Mouse (Mus musculus) gastrocnemius, adult 8-10 months (tissue): ENCODE measurements at regions not wholly inside any gene's neighbourhood (a gene's known extent, or its start where the extent isn't known, plus 50 kb on each side); places are given as distances from the start of the nearest gene placed in this dataset.

Source experiments
- DNase-seq, 2 experiments: peaks; one replicate each; pipeline ENCODE4 v3.0.0; 2022; ENCODE audit warnings: low spot score in 2 of 2

DNA sequence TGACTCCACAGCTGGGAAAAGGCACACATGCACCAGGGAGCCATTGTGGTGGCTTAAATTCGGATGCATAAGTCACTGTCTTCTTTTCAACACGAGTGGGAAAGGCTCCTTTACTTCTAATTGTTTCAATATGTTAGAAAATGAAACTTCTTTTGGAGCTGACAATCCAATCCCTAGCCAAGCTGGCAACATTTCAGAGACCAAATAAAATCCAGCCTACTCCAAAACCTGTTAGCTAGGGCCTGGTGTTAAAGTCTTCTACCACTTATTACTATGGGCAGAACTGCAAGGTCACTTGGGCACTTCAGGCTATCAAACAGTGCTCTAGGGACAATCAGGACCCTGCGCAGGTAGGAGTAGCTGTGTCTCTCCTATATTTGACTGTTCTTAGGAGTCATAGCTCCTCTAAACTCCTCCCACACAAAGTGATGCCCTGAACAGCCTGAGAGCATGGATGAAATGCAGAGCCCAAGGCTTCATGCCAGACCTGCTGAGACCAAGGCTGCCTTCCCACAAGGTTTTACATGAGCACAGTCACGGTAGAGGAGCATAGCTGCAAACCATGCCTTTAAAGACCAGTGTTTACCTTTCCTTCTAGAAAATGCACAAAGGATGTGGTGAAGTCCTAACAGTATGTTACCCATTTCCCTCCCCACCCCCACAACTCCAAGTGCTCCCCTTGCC lies 67.4 kb upstream of the Spdye4c start:
- peak in 1 of 2 experiments; percentile 15 for DNase-seq

DNA sequence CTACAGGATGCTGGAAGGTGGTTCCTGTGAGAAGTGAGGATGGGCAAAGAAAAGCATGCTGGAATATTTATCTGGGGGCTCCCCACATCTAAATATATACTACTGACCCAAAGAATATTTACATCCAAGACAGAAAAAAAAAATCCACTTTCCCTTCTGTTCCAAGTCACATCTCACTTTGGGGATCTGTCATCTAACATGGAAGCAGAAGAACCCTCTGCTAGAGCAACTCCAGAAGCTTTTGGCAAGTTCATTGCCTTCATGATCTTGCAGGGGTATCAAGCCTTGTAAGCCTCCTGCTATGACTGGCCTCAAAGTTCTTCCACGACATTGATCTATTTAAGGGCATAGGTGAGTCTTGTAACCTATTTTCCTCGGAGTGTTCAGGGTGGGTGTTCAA lies 64.9 kb upstream of the Spdye4c start:
- no peak for DNase-seq

DNA sequence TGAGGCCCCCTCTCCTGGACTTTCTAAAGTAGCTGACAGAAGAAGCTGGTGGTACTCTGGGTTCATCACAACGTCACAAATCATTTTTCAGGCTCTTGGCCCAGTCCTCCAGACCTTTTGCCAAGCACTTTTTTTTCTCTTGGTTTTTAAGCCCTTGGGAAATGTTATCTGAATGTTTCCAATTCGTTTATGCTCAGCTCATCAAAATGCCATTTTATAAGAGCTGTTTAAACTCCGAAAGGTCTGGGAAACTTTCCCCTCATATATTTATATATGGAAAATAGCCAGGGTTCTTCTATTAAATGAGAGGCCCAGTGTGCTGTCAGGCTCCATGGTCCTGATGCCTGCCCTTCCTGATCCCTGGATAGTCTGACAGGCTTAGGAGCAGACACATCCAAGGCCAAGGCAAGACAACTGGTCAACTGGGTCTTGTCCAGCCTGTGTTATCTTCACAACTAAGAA lies 64.1 kb upstream of the Spdye4c start:
- DNase-seq, result no peak

DNA sequence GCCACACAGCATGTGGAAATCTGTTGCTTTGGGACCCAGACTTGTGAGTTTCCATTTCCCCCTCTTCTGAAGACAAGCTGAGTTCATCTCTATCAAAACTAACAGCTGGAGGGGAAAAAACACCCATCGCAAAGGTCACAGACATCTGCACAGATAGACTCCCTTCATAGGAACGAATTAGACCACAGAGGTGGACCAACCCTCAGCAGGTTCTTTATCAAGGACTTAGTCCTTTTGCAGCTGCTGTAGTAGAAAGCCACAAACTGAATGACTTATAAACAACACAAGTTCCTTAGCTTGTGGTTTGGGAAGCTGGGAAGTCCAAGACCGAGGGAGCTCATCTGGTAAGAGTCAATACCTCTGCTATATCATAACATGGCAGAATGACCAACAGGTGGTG lies 54.7 kb upstream of the Spdye4c start:
- DNase-seq, result no peak

DNA sequence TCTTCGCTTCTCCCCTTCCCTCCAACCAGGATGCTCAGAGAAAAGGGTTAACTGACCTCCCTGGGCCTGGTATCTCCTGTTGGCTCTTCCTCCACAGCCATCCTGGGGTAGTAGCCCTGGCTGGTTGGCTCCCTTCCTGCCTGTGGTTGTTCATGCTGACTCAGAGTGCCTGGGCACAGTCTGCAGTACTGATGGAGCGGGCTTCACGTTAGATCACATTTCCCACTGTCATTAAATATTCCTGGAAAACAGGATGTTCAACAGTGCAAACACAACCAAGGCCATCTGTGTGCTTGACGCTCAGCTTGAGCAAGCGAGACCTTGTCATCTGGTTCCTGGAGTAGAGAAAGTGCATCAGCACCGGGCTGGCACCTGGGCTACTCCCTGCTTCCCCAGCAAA lies 53.6 kb upstream of the Spdye4c start:
- no peak for DNase-seq

DNA sequence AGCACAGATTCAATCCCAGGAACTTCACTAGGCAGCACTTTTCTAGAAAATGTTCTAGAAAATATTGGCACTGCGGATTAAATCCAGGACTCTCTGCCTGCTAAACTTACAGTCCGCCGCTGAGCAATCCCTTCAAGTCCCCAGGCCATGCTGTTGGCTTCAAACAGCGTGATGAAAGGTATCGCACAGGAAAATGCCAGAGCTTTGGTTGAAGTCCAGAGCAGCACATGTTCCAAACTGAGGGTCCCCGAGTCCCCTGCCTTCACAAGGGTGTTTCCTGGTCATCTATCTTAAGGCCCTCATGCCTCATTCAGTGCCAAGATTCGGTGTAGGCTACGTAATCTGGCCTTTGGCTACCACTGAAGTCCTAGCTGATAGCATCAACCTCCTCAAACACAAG lies 52.3 kb upstream of the Spdye4c start:
- DNase-seq, result no peak
